Mouse (Mus musculus) heart, postnatal 0 days (tissue): Measurements from ENCODE around the gene Fgfr2. TPM values are rescaled to one million over a fixed set of nuclear protein-coding genes. Genes with fewer than 3 reads are reported as not detected.

Experiments used
- ATAC-seq: fragments of 200-750 bp; cut with Nextera tagmentation; 2 replicates; pipeline ENCODE4 v1.8.0; 2017; ENCODE audit warnings: low read depth, moderate number of reproducible peaks, moderate library complexity; ENCODE audit not compliant: insufficient read depth
- DNase-seq: peaks from one replicate; pipeline ENCODE4 v3.0.0-alpha.2; 2016; ENCODE audit warnings: low spot score
- H3K27ac ChIP-seq: fragments of 300-500 bp; sonication (generic); 2 replicates; pipeline ENCODE4 v1.5.1; 2014; ENCODE audit warnings: low read depth, mild to moderate bottlenecking
- H3K27me3 ChIP-seq: fragments of 300-500 bp; sonication (generic); 2 replicates; pipeline ENCODE4 v1.6.1; 2014; ENCODE audit warnings: low read length, mixed read lengths; ENCODE audit not compliant: control insufficient read depth, insufficient read depth
- H3K36me3 ChIP-seq: fragments of 300-500 bp; sonication (generic); replicated peaks from 2 replicates; pipeline ENCODE4 v1.6.1; 2014; ENCODE audit warnings: low read length, mixed read lengths; ENCODE audit not compliant: control insufficient read depth, insufficient read depth
- H3K4me1 ChIP-seq: fragments of 300-500 bp; sonication (generic); 2 replicates; pipeline ENCODE4 v1.6.1; 2014; ENCODE audit warnings: antibody characterized with exemption; ENCODE audit not compliant: control insufficient read depth, insufficient read depth
- H3K4me2 ChIP-seq: fragments of 300-500 bp; sonication (generic); 2 replicates; pipeline ENCODE4 v1.6.1; 2014; ENCODE audit warnings: low read depth, mild to moderate bottlenecking, low read length, moderate library complexity
- H3K4me3 ChIP-seq: fragments of 300-500 bp; sonication (generic); 2 replicates; pipeline ENCODE4 v1.5.1; 2014; ENCODE audit warnings: low read depth, low read length
- H3K9ac ChIP-seq: fragments of 300-500 bp; sonication (generic); replicated peaks from 2 replicates; pipeline ENCODE4 v1.6.1; 2014; ENCODE audit warnings: low read depth, low read length, mixed read lengths
- H3K9me3 ChIP-seq: fragments of 300-500 bp; sonication (generic); replicated peaks from 2 replicates; pipeline ENCODE4 v1.6.1; 2016; ENCODE audit warnings: low read length; ENCODE audit not compliant: control insufficient read depth
- CTCF ChIP-seq: IDR thresholded peaks from 2 replicates; pipeline ENCODE4 v1.5.1; 2016; ENCODE audit warnings: antibody characterized with exemption, control low read depth, low read depth
- EP300 ChIP-seq: IDR thresholded peaks from 2 replicates; pipeline ENCODE4 v1.6.1; 2016; ENCODE audit warnings: antibody characterized with exemption, low read depth
- WGBS: fragments of 180-500 bp; shearing (Covaris S2); extraction: QIAGEN DNeasy Blood & Tissue Kit; methylation state at CpG from one replicate; pipeline ENCODE4 v1.1.7; 2014; 5-methylcytosine and 5-hydroxymethylcytosine counted together
- polyA plus RNA-seq: library from polyadenylated mRNA; unstranded; fragments of >200 nt; fragmentation: Nextera tagmentation; extraction: Ambion mirVana; gene quantifications from 2 replicates; pipeline ENCODE4 v1.2.1, GENCODE M21; 2015
- total RNA-seq: library from RNA; depleted of rRNA; stranded (reverse); fragments of >200 nt; gene quantifications from 2 replicates; pipeline ENCODE4 v1.2.3, GENCODE M21; 2014; ENCODE audit warnings: low replicate concordance

The Fgfr2 gene
- total and polyA plus RNA-seq, 2 experiments from 2014 or later: 3.8 to 11.5 TPM

GRCm38 (mm10) chr7:130988146-130988545, 2135.0 kb downstream of the Fgfr2 start:
- Histone ChIP-seq H3K27me3 (no peaks in the 10 kb centered on the region), H3K4me1 (peaks cover 17% of the 10 kb centered on the region; the same call in 1 of the 2 replicates), H3K9ac (no peak overlapping the region), H3K4me3 (no peak overlapping the region), H3K36me3 (peaks cover 22% of the 10 kb centered on the region), H3K4me2 (no peak overlapping the region), H3K9me3 (no peaks in the 10 kb centered on the region), H3K27ac (0 out of 2 replicates have a peak overlapping the region, but pooled peaks have one; percentile 18)
- TF ChIP-seq CTCF: no peak
- peak; percentile 47; the same call in 1 of the 2 replicates for ATAC-seq
- DNase-seq: no peak
- WGBS: 17% methylated on average over 5 of the region's 5 CpGs

GRCm38 (mm10) chr7:130985716-130986115, 2137.4 kb downstream of the Fgfr2 start:
- H3K4me1 ChIP-seq: peaks cover 17% of the 10 kb centered on the region
- no peak overlapping the region for H3K4me2 ChIP-seq
- 76% methylated on average over 3 of the region's 3 CpGs for WGBS
- H3K27ac ChIP-seq: no peak overlapping the region
- DNase-seq (no peak), ATAC-seq (no peak)
- no peak for TF ChIP-seq EP300
- no peak for TF ChIP-seq CTCF
- no peaks in the 10 kb centered on the region for H3K27me3 ChIP-seq
- no peaks in the 10 kb centered on the region for H3K9me3 ChIP-seq
- no peak overlapping the region for H3K9ac ChIP-seq
- H3K36me3 ChIP-seq: peaks cover 22% of the 10 kb centered on the region
- no peak overlapping the region for H3K4me3 ChIP-seq

GRCm38 (mm10) chr7:130985193-130985592, 2138.0 kb downstream of the Fgfr2 start:
- Histone ChIP-seq H3K9ac (no peak overlapping the region), H3K27ac (no peak overlapping the region), H3K27me3 (no peaks in the 10 kb centered on the region), H3K4me1 (peaks cover 17% of the 10 kb centered on the region), H3K36me3 (peaks cover 22% of the 10 kb centered on the region), H3K4me3 (no peak overlapping the region), H3K4me2 (no peak overlapping the region), H3K9me3 (no peaks in the 10 kb centered on the region)
- 88% methylated on average over 12 of the region's 12 CpGs for WGBS
- no peak for ATAC-seq
- no peak for DNase-seq
- TF ChIP-seq CTCF (no peak), EP300 (no peak)

GRCm38 (mm10) chr7:130984294-130984693, 2138.9 kb downstream of the Fgfr2 start:
- DNase-seq: no peak
- TF ChIP-seq EP300 (no peak), CTCF (no peak)
- Histone ChIP-seq H3K27me3 (no peaks in the 10 kb centered on the region), H3K9ac (no peak overlapping the region), H3K4me3 (no peak overlapping the region), H3K27ac (no peak overlapping the region), H3K36me3 (peaks cover 22% of the 10 kb centered on the region), H3K9me3 (no peaks in the 10 kb centered on the region), H3K4me2 (no peak overlapping the region), H3K4me1 (peaks cover 14% of the 10 kb centered on the region)
- no peak for ATAC-seq
- WGBS: 80% methylated on average over 7 of the region's 7 CpGs

GRCm38 (mm10) chr7:130982881-130983280, 2140.3 kb downstream of the Fgfr2 start:
- Histone ChIP-seq H3K27me3 (no peaks in the 10 kb centered on the region), H3K9ac (no peak overlapping the region), H3K4me3 (no peak overlapping the region), H3K36me3 (peaks cover 22% of the 10 kb centered on the region), H3K4me2 (no peak overlapping the region), H3K27ac (no peak overlapping the region), H3K9me3 (no peaks in the 10 kb centered on the region), H3K4me1 (peaks cover 10% of the 10 kb centered on the region)
- no peak for TF ChIP-seq CTCF
- TF ChIP-seq EP300: no peak
- ATAC-seq (no peak), DNase-seq (no peak)
- 71% methylated on average over 3 of the region's 3 CpGs for WGBS

- H3K36me3 ChIP-seq: peaks cover 22% of the 10 kb centered on the region
- no peak overlapping the region for H3K4me3 ChIP-seq
- H3K27me3 ChIP-seq: no peaks in the 10 kb centered on the region
- no peak for DNase-seq
- H3K4me1 ChIP-seq: peaks cover 14% of the 10 kb centered on the region
- no peak overlapping the region for H3K9ac ChIP-seq
- H3K9me3 ChIP-seq: no peaks in the 10 kb centered on the region
- H3K27ac ChIP-seq: no peak overlapping the region
- peak; percentile 29 for ATAC-seq
- no peak overlapping the region for H3K4me2 ChIP-seq
- TF ChIP-seq CTCF (no peak), EP300 (no peak)
- WGBS: 37% methylated on average over 4 of the region's 4 CpGs
These were observed 2140.8 kb downstream of the Fgfr2 start for GRCm38 (mm10) chr7:130982371-130982770.
